ENCODE assay signal across 8 mouse cellular contexts in the genomic region with DNA sequence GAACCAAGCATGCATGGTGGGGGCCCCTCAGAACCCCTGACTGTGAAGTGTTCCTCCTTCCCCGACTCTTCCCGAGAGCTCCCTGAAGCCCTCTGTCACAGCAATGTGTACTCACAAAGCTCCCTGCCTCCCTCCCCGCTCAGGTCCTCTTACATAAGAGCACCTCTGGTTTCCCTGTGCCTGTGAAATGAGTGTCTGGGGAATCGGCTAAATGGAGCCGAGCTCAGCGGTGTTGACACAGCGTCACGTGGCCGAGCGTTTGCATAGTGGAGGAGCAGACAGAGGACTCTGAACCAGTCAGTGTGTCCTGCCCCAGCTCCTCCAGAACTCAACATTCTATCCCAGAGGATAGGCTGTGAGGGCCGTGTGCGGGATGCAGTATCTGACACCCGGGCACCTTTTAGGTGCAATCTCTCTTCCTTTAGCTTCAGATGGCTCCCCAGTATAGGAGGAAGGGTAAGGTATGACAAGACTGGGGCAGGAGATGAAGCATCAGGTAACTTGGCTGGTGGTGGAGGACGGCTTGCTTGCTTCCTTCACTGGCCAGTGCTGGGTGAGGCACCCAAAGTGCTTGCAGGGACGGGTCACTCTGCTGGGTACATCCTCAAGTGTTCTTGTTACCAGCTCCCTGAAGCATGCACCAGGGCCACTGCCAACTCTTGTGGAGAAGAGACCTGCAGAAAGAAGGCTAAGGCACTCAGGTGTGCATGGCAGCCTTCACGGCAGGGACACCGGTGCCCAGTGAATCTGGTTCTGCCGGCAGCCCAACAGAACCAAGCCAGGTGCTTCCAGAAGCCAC.
DNase-seq lines count a peak whose midpoint lies in the region; ATAC-seq lines count a peak whose summit lies in the region.

No protein-coding gene starts in this region.

- intact Hi-C loops in gastrocnemius, postnatal 36 days (cut with DNase I) = no loop called here

- DNase-seq in adrenal gland, adult (ENCODE audit: inconsistent age in 2 of 2, low spot score in 1 of 2) = peak; percentile 37 to 66
- DNase-seq in adrenal gland, postnatal 4 days (ENCODE audit: low spot score in 2 of 2) = no peak
- DNase-seq in right cerebral cortex, adult 2 months (ENCODE audit: low spot score in 2 of 2) = peak; percentile 50 to 53
- DNase-seq in right cerebral cortex, postnatal 4 days = no peak
- peak; percentile 53 to 71 for DNase-seq in kidney, postnatal 4 days
- no peak for DNase-seq in gastrocnemius, postnatal 36 days
- DNase-seq in layer of hippocampus, postnatal 36 days = no peak

- peak; percentile 29 for ATAC-seq in megakaryocyte, adult 5-6 weeks (ENCODE audit: poor library complexity, severe bottlenecking)

Comparison
In these comparisons a context has a peak if more than half of its experiments do, and no peak if none do; other contexts are left out.
1. DNase-seq: peak in adrenal gland, adult (2 of 2), right cerebral cortex, adult 2 months (2 of 2) and kidney, postnatal 4 days (2 of 2); none in adrenal gland, postnatal 4 days (0 of 2), right cerebral cortex, postnatal 4 days (single experiment), gastrocnemius, postnatal 36 days (0 of 2) and layer of hippocampus, postnatal 36 days (0 of 2).